Mouse (Mus musculus) cortical plate, adult 2 months (tissue): ENCODE data around the gene Nthl1. TPM values are rescaled to one million over a fixed set of nuclear protein-coding genes. Genes with fewer than 3 reads are reported as not detected.
A peak's percentile ranks its signal among the peaks of the same experiment; 100 is the strongest.

ENCODE experiments used
- H3K27ac ChIP-seq: fragments of 200-500 bp; 2 replicates; pipeline ENCODE4 v1.5.1; 2012; ENCODE audit warnings: low read length, control low read depth, inconsistent platforms; ENCODE audit not compliant: insufficient read depth
- H3K4me1 ChIP-seq: fragments of 200-500 bp; 2 replicates; pipeline ENCODE4 v1.6.1; 2011; ENCODE audit warnings: low read length; ENCODE audit not compliant: control insufficient read depth, insufficient read depth
- H3K4me3 ChIP-seq: fragments of 200-500 bp; 2 replicates; pipeline ENCODE4 v1.5.1; 2011; ENCODE audit warnings: mild to moderate bottlenecking, low read length, control low read depth; ENCODE audit not compliant: insufficient read depth
- CTCF ChIP-seq: fragments of 200-500 bp; IDR thresholded peaks from 2 replicates; pipeline ENCODE4 v1.5.1; 2011; ENCODE audit warnings: mild to moderate bottlenecking, control low read depth, low read length; ENCODE audit not compliant: insufficient read depth; ENCODE audit errors: extremely low read depth
- POLR2A ChIP-seq: fragments of 200-500 bp; IDR thresholded peaks from 2 replicates; pipeline ENCODE4 v1.6.1; 2011; ENCODE audit warnings: mild to moderate bottlenecking, low read length, control low read depth; ENCODE audit not compliant: insufficient read depth; ENCODE audit errors: extremely low read depth
- polyA plus RNA-seq: library from polyadenylated mRNA; depleted of rRNA; stranded (reverse); fragments of >200 nt; gene quantifications from 2 replicates; pipeline ENCODE4 v1.2.3, GENCODE M21; 2012

The Nthl1 gene
- polyA plus RNA-seq, 1 experiment = 10.8 TPM

DNA sequence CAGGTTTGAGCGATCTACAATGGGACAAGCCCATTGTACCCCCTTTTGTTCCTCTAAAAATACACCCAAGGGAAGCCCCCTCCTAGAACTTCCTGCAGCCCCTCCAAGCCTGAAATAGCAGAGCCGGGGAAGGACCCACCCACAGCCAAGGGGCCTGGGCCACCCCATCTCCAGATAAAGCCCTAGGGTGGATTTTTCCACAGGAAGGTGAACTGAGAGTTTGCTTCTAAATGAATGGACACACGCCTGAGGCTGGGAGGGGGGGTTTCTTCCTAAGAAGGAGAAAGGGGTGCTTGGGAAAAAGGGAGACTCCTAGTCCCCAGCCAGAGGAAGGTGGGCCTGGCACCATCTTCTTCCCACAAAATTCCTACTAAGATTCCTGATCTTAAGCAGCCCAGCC lies 13.4 kb downstream of the Nthl1 start:
- H3K27ac ChIP-seq = peak overlapping the region; percentile 80
- peaks cover 3% of the 10 kb centered on the region; the same call in 1 of the 2 replicates for H3K4me1 ChIP-seq
- H3K4me3 ChIP-seq = no peak overlapping the region
- TF ChIP-seq POLR2A = no peak

DNA sequence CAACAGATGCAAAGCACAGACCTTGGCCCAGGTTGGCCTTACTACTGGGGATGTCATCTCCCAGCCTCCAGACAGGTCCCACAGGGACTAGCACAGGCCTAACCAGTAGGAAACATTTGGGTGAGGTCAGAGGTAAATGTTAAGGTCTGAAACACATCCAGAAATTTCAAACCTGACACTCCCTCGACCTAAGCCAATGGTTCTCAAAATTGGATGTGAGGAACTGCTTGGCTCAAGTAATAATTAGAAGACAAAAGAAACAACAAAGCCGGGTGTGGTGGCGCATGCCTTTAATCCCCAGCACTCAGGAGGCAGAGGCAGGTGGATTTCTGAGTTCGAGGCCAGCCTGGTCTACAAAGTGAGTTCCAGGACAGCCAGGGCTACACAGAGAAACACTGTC lies 13.9 kb downstream of the Nthl1 start:
- Histone ChIP-seq H3K4me1 (peaks cover 3% of the 10 kb centered on the region; the same call in 1 of the 2 replicates), H3K27ac (0 out of 2 replicates have a peak overlapping the region, but pooled peaks have one; percentile 42), H3K4me3 (no peak overlapping the region)
- no peak for TF ChIP-seq CTCF
- TF ChIP-seq POLR2A = no peak

DNA sequence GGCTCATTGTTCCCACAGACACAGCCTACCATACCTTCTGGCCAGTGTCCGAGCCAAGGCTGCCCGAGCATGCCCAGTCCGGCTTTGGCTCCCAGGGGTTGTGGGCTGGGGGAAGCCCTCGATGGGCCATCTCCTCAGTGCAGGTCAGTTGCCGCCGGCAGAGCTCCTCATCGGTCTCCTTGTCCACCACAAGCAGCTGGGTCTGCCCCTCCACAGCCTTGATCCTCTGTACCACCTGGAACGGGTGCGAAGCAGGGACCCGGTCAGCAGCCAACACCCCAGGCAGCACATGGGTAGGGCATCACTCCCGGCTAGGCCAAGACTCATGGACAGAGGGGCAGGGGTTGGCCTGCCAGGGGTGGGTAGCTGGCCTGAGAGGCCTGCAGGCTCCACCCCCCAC lies 15.0 kb downstream of the Nthl1 start:
- peak overlapping the region; percentile 70; the same call in 1 of the 2 replicates for H3K27ac ChIP-seq
- no peak for TF ChIP-seq POLR2A
- TF ChIP-seq CTCF = no peak
- peak overlapping the region; percentile 19; the same call in 1 of the 2 replicates for H3K4me3 ChIP-seq
- H3K4me1 ChIP-seq = peaks cover 3% of the 10 kb centered on the region; the same call in 1 of the 2 replicates

DNA sequence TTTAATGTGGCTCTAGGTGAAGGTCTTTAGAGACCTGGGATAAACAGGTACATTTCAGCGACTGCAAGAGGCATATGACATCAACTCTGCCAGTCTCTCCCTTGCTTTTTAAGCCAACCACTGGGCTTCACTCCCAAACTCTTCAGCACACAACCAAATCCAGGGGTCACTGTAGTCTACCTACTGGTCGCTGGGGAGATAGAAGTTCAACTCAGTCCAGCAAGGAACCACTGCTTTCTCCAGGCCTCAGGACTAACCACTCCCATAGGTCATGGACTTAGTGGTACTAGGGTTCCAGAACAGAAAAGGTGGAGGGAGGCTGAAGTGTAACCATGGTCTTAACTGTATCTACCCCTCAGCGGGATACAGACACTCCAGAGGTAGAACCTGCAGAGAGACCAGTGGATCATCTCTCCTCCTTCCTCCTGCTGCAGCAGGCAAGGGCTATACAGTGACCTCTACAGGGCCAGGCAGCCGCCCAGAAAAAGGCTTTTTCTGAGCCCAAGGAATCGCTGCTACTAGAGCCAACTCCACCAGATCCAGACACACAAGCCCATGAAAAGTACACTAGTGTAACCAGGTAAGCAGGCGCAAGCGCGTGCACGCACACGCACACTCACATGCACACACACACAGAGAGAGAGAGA lies 16.4 kb downstream of the Nthl1 start:
- no peak for TF ChIP-seq CTCF
- no peak for TF ChIP-seq POLR2A
- no peak overlapping the region; the same call in 1 of the 2 replicates for H3K27ac ChIP-seq
- H3K4me1 ChIP-seq = peaks cover 5% of the 10 kb centered on the region; the same call in 1 of the 2 replicates
- H3K4me3 ChIP-seq = peak overlapping the region; percentile 67

DNA sequence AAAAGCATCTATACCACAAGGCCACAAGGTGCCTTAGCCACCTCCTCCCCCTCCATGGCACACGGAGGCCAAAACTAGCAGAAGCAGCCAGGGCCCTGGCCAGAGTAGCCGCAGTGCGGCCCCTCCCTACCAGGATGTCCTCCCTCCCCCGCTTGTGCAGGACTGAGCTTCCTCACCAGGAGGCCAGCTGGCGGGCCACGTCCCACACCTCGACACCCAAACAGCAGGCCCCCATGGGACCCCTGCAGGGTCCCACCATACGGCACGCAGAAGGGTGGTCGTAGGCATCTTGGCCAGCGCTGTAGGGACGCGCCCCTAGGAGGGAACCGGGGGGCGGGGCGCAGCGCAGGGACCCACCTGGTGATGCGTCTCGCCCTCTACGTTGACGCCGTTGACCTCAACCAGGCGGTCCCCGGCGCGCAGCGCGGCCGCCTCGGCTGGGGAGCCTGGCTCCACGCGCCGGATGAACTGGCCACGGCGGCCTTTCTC lies 17.1 kb downstream of the Nthl1 start:
- peak overlapping the region; percentile 67 for H3K4me3 ChIP-seq
- peak overlapping the region; percentile 97 for H3K27ac ChIP-seq
- peaks cover 6% of the 10 kb centered on the region; the same call in 1 of the 2 replicates for H3K4me1 ChIP-seq
- no peak for TF ChIP-seq POLR2A
- TF ChIP-seq CTCF = no peak

GRCm38 (mm10) chr17:24650070-24650616 lies 17.7 kb downstream of the Nthl1 start, which contains the start of gene Slc9a3r2:
Gene Slc9a3r2 (minus strand): TSS chr17:24650327.
- H3K27ac ChIP-seq = peak within 1 kb of the TSS; percentile 97
- peaks cover 6% of the 10 kb centered on the region; the same call in 1 of the 2 replicates for H3K4me1 ChIP-seq
- H3K4me3 ChIP-seq = peak within 1 kb of the TSS; percentile 67
- TF ChIP-seq CTCF (no peak), POLR2A (no peak)

DNA sequence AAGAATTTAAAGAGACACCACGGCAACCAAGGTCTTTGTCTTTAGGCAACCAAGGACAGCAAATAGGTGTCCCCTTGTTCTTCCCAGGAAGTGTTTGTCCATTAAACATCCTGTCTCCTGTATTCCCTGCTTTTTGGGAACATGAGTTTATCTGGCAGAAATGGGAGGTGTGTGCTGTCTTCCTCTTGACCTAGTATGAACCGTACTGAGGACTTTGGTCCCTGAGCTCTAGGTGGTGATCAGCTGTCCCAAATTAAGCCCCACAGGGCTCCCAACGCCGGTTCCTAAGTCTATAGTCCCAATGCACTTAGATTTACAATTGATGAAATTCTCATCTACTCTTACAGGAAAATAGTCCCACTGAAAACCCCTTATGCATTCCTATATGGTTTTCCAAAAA lies 18.3 kb downstream of the Nthl1 start:
- no peak for TF ChIP-seq POLR2A
- TF ChIP-seq CTCF = no peak
- H3K4me1 ChIP-seq = peaks cover 6% of the 10 kb centered on the region; the same call in 1 of the 2 replicates
- peak overlapping the region; percentile 67 for H3K4me3 ChIP-seq
- peak overlapping the region; percentile 33; the same call in 1 of the 2 replicates for H3K27ac ChIP-seq

DNA sequence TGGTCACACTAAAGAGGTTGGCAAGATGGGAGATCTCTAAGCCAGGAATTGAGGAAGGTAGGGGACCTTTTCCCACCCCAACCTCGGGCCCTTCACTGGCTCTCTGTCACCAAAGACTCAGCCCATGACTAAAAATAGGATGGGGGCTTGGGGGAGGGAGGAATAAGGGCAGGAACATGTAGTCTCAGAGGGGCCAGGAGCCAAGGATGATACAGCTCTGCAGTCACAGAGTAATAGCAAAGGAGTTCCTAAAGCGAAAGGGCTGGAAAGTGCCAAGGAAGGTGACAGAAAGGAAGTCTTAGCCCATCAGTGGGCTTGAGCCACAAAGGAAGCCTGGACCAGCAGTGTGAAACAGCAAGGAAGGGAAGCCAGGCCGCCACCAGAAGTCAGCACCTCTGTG lies 19.4 kb downstream of the Nthl1 start:
- peaks cover 6% of the 10 kb centered on the region; the same call in 1 of the 2 replicates for H3K4me1 ChIP-seq

GRCm38 (mm10) chr17:24653967-24654710 lies 21.7 kb downstream of the Nthl1 start:
- no peak overlapping the region for H3K27ac ChIP-seq
- peaks cover 6% of the 10 kb centered on the region; the same call in 1 of the 2 replicates for H3K4me1 ChIP-seq
- TF ChIP-seq POLR2A (no peak), CTCF (peak; percentile 87)
- no peak overlapping the region for H3K4me3 ChIP-seq

More for the DNA sequence above, 19.4 kb downstream of the Nthl1 start:
- no peak overlapping the region for H3K4me3 ChIP-seq
- no peak overlapping the region for H3K27ac ChIP-seq
- TF ChIP-seq CTCF (no peak), POLR2A (no peak)

DNA sequence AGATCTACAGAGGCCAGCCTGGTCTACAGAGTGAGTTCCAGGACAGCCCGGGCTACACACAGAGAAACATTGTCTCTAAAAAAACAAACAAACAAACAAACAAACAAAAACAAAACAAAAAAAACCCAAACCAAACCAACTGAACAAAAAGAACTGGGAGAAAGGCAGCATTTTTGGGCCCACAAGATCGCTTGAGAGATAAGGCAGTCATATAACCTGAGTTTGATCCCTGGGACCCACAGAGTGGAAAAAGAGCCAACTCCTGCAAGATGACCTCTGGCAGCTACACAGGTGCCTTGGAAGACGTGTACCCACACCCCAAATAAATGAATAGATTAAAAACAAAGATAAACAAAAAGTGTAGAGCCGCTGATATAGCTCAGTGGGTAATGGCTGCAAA lies 22.5 kb downstream of the Nthl1 start:
- no peak for TF ChIP-seq CTCF
- TF ChIP-seq POLR2A = no peak

More for the DNA sequence above, 22.5 kb downstream of the Nthl1 start:
- H3K27ac ChIP-seq = no peak overlapping the region
- H3K4me3 ChIP-seq = no peak overlapping the region
- H3K4me1 ChIP-seq = peaks cover 4% of the 10 kb centered on the region; the same call in 1 of the 2 replicates
